Mouse (Mus musculus) forebrain, embryonic 15.5 days (tissue): ENCODE data around the gene Cenph. TPM values are rescaled to one million over a fixed set of nuclear protein-coding genes. Genes with fewer than 3 reads are reported as not detected.
A peak's percentile ranks its signal among the peaks of the same experiment; 100 is the strongest.
"Not testable (repeated sequence)": the region's sequence is repeated elsewhere in the genome, so short reads cannot be mapped to it uniquely, and the experiment has no call there.

Experiments
- ATAC-seq: fragments of 200-750 bp; cut with Nextera tagmentation; replicated peaks from 2 replicates; pipeline ENCODE4 v1.8.0; 2017; ENCODE audit warnings: mild to moderate bottlenecking, moderate TSS enrichment, moderate library complexity
- H3K27ac ChIP-seq: fragments of 300-500 bp; sonication (generic); replicated peaks from 2 replicates; pipeline ENCODE4 v1.5.1; 2015; ENCODE audit warnings: mild to moderate bottlenecking, inconsistent platforms
- H3K27me3 ChIP-seq: fragments of 300-500 bp; sonication (generic); 2 replicates; pipeline ENCODE4 v1.6.1; 2015; ENCODE audit warnings: inconsistent platforms
- H3K36me3 ChIP-seq: fragments of 300-500 bp; sonication (generic); 2 replicates; pipeline ENCODE4 v1.6.1; 2015; ENCODE audit warnings: mild to moderate bottlenecking, inconsistent platforms
- H3K4me1 ChIP-seq: fragments of 300-500 bp; sonication (generic); 2 replicates; pipeline ENCODE4 v1.6.1; 2015; ENCODE audit warnings: inconsistent platforms
- H3K4me2 ChIP-seq: fragments of 300-500 bp; sonication (generic); replicated peaks from 2 replicates; pipeline ENCODE4 v1.6.1; 2015; ENCODE audit warnings: mild to moderate bottlenecking, inconsistent platforms
- H3K4me3 ChIP-seq: fragments of 300-500 bp; sonication (generic); 2 replicates; pipeline ENCODE4 v1.5.1; 2015; ENCODE audit warnings: mild to moderate bottlenecking, inconsistent platforms
- H3K9ac ChIP-seq: fragments of 300-500 bp; sonication (generic); replicated peaks from 2 replicates; pipeline ENCODE4 v1.6.1; 2015; ENCODE audit warnings: mild to moderate bottlenecking, inconsistent platforms
- H3K9me3 ChIP-seq: fragments of 300-500 bp; sonication (generic); 2 replicates; pipeline ENCODE4 v1.6.1; 2016; ENCODE audit warnings: inconsistent platforms
- WGBS: fragments of 180-500 bp; shearing (Covaris S2); methylation state at CpG from one replicate; pipeline ENCODE4 v1.1.7; 2015; ENCODE audit warnings: mixed read lengths; 5-methylcytosine and 5-hydroxymethylcytosine counted together
- polyA plus RNA-seq: library from polyadenylated mRNA; unstranded; fragments of >200 nt; fragmentation: Nextera tagmentation; extraction: Ambion mirVana; gene quantifications from 2 replicates; pipeline ENCODE4 v1.2.1, GENCODE M21; 2015

The Cenph gene
- 16.2 and 16.3 TPM in 2 replicates for polyA plus RNA-seq

GRCm38 (mm10) chr13:100775252-100776055 is at the start of gene Cenph:
Cenph (minus strand) TSS chr13:100775899.
- Histone ChIP-seq H3K4me1 (peaks cover 19% of the 10 kb centered on the region), H3K9me3 (no peaks in the 10 kb centered on the region), H3K36me3 (0 out of 2 replicates have a peak, but pooled peaks cover 5% of the 10 kb centered on the region), H3K27ac (peak within 1 kb of the TSS; percentile 13), H3K4me3 (peak within 1 kb of the TSS; percentile 55), H3K4me2 (peak within 1 kb of the TSS; percentile 62), H3K27me3 (no peaks in the 10 kb centered on the region), H3K9ac (peak within 1 kb of the TSS; percentile 48)
- peak; percentile 97 for ATAC-seq
- under 1% methylated on average over 46 of the region's 46 CpGs for WGBS

GRCm38 (mm10) chr13:100824916-100825315 is 49.2 kb upstream of the Cenph start:
- H3K4me3 ChIP-seq, result no peak overlapping the region
- no peaks in the 10 kb centered on the region for H3K9me3 ChIP-seq
- no peak overlapping the region for H3K27ac ChIP-seq
- peaks cover 51% of the 10 kb centered on the region for H3K36me3 ChIP-seq
- H3K27me3 ChIP-seq, result no peaks in the 10 kb centered on the region
- no peak overlapping the region for H3K4me2 ChIP-seq
- WGBS, result 97% methylated on average over 3 of the region's 3 CpGs
- ATAC-seq, result no peak
- H3K4me1 ChIP-seq, result no peaks in the 10 kb centered on the region
- no peak overlapping the region for H3K9ac ChIP-seq

- Histone ChIP-seq H3K27me3 (no peaks in the 10 kb centered on the region), H3K9ac (no peak overlapping the region), H3K27ac (no peak overlapping the region), H3K4me1 (no peaks in the 10 kb centered on the region), H3K36me3 (peaks cover 53% of the 10 kb centered on the region), H3K4me3 (no peak overlapping the region), H3K4me2 (no peak overlapping the region), H3K9me3 (no peaks in the 10 kb centered on the region)
- ATAC-seq, result no peak
- 85% methylated on average over 6 of the region's 6 CpGs for WGBS
Measured at GRCm38 (mm10) chr13:100824306-100824705, 48.6 kb upstream of the Cenph start.

GRCm38 (mm10) chr13:100823863-100824262 is 48.2 kb upstream of the Cenph start:
- Histone ChIP-seq H3K9ac (no peak overlapping the region), H3K4me1 (no peaks in the 10 kb centered on the region), H3K4me2 (no peak overlapping the region), H3K9me3 (no peaks in the 10 kb centered on the region), H3K27me3 (no peaks in the 10 kb centered on the region), H3K36me3 (peaks cover 56% of the 10 kb centered on the region), H3K4me3 (no peak overlapping the region), H3K27ac (no peak overlapping the region)
- ATAC-seq, result no peak
- WGBS, result 98% methylated on average over 3 of the region's 3 CpGs

GRCm38 (mm10) chr13:100814451-100814850 is 38.8 kb upstream of the Cenph start:
- whole genome bisulfite sequencing, result 90% methylated on average over 6 of the region's 6 CpGs
- H3K36me3 ChIP-seq, result peaks cover 63% of the 10 kb centered on the region
- H3K27ac ChIP-seq, result no peak overlapping the region
- H3K9ac ChIP-seq, result no peak overlapping the region
- no peaks in the 10 kb centered on the region for H3K27me3 ChIP-seq
- no peak overlapping the region for H3K4me2 ChIP-seq
- no peak overlapping the region for H3K4me3 ChIP-seq
- no peaks in the 10 kb centered on the region for H3K9me3 ChIP-seq
- H3K4me1 ChIP-seq, result no peaks in the 10 kb centered on the region
- no peak for ATAC-seq

- no peak overlapping the region for H3K4me2 ChIP-seq
- H3K4me3 ChIP-seq, result no peak overlapping the region
- no peaks in the 10 kb centered on the region for H3K9me3 ChIP-seq
- H3K36me3 ChIP-seq, result peaks cover 68% of the 10 kb centered on the region
- no peak overlapping the region for H3K27ac ChIP-seq
- ATAC-seq, result no peak
- no peaks in the 10 kb centered on the region for H3K27me3 ChIP-seq
- H3K9ac ChIP-seq, result no peak overlapping the region
- H3K4me1 ChIP-seq, result no peaks in the 10 kb centered on the region
- WGBS, result 98% methylated on average over 3 of the region's 3 CpGs
Measured at GRCm38 (mm10) chr13:100805776-100806175, 30.1 kb upstream of the Cenph start.

GRCm38 (mm10) chr13:100797171-100797570 is 21.5 kb upstream of the Cenph start:
- 88% methylated on average over 6 of the region's 6 CpGs for WGBS
- Histone ChIP-seq H3K9me3 (no peaks in the 10 kb centered on the region), H3K4me1 (no peaks in the 10 kb centered on the region), H3K4me3 (no peak overlapping the region), H3K27ac (no peak overlapping the region), H3K36me3 (peaks cover 10% of the 10 kb centered on the region), H3K4me2 (no peak overlapping the region), H3K9ac (no peak overlapping the region), H3K27me3 (no peaks in the 10 kb centered on the region)
- no peak for ATAC-seq

GRCm38 (mm10) chr13:100789083-100789482 is 13.4 kb upstream of the Cenph start:
- H3K4me1 ChIP-seq, result peaks cover 19% of the 10 kb centered on the region
- no peaks in the 10 kb centered on the region for H3K27me3 ChIP-seq
- no peak overlapping the region for H3K27ac ChIP-seq
- WGBS, result 92% methylated on average over 3 of the region's 3 CpGs
- no peak overlapping the region for H3K4me3 ChIP-seq
- H3K9ac ChIP-seq, result no peak overlapping the region
- no peaks in the 10 kb centered on the region for H3K9me3 ChIP-seq
- H3K36me3 ChIP-seq, result no peaks in the 10 kb centered on the region
- ATAC-seq, result no peak
- no peak overlapping the region for H3K4me2 ChIP-seq

- not testable (repeated sequence) for H3K9ac ChIP-seq, H3K27ac ChIP-seq, H3K4me3 ChIP-seq, H3K27me3 ChIP-seq, H3K9me3 ChIP-seq, H3K4me2 ChIP-seq, H3K36me3 ChIP-seq, ATAC-seq
- H3K4me1 ChIP-seq, result peaks cover 25% of the 10 kb centered on the region
- 96% methylated on average over 11 of the region's 14 CpGs for WGBS
Measured at GRCm38 (mm10) chr13:100788057-100788456, 12.4 kb upstream of the Cenph start.

GRCm38 (mm10) chr13:100787316-100788010 is 11.8 kb upstream of the Cenph start:
- H3K4me3 ChIP-seq, result no peak overlapping the region
- H3K9ac ChIP-seq, result no peak overlapping the region
- no peak for ATAC-seq
- H3K27ac ChIP-seq, result no peak overlapping the region
- no peak overlapping the region for H3K4me2 ChIP-seq
- no peaks in the 10 kb centered on the region for H3K36me3 ChIP-seq
- H3K4me1 ChIP-seq, result peaks cover 25% of the 10 kb centered on the region
- 71% methylated on average over 6 of the region's 6 CpGs for WGBS
- no peaks in the 10 kb centered on the region for H3K27me3 ChIP-seq
- no peaks in the 10 kb centered on the region for H3K9me3 ChIP-seq

- H3K4me2 ChIP-seq, result peak within 1 kb of the TSS; percentile 92
- peak within 1 kb of the TSS; percentile 76 for H3K4me3 ChIP-seq
- no peak within 1 kb of the TSS for H3K27ac ChIP-seq
- peak; percentile 100 for ATAC-seq
- no peaks in the 10 kb centered on the region for H3K36me3 ChIP-seq
- H3K9ac ChIP-seq, result peak within 1 kb of the TSS; percentile 45
- H3K9me3 ChIP-seq, result no peaks in the 10 kb centered on the region
- H3K27me3 ChIP-seq, result no peaks in the 10 kb centered on the region
- WGBS, result under 1% methylated on average over 35 of the region's 35 CpGs
- peaks cover 25% of the 10 kb centered on the region for H3K4me1 ChIP-seq
Measured at GRCm38 (mm10) chr13:100786414-100786867, 10.7 kb upstream of the Cenph start, which contains the start of gene Ccnb1. Ccnb1 (minus strand) TSS chr13:100786570.

- no peaks in the 10 kb centered on the region for H3K27me3 ChIP-seq
- H3K9ac ChIP-seq, result peak overlapping the region; percentile 45
- H3K36me3 ChIP-seq, result no peaks in the 10 kb centered on the region
- H3K27ac ChIP-seq, result no peak overlapping the region
- ATAC-seq, result peak; percentile 41
- peak overlapping the region; percentile 92 for H3K4me2 ChIP-seq
- no peaks in the 10 kb centered on the region for H3K9me3 ChIP-seq
- under 1% methylated on average over 30 of the region's 30 CpGs for WGBS
- peaks cover 25% of the 10 kb centered on the region for H3K4me1 ChIP-seq
- H3K4me3 ChIP-seq, result peak overlapping the region; percentile 76
Measured at GRCm38 (mm10) chr13:100785806-100786413, 10.2 kb upstream of the Cenph start.
